Mouse (Mus musculus) adrenal gland, postnatal 4 days (tissue): Measurements from ENCODE around the gene Uevld. TPM values are rescaled to one million over a fixed set of nuclear protein-coding genes. Genes with fewer than 3 reads are reported as not detected.
A peak's percentile ranks its signal among the peaks of the same experiment; 100 is the strongest.
"Not testable (repeated sequence)": the region's sequence is repeated elsewhere in the genome, so short reads cannot be mapped to it uniquely, and the experiment has no call there.

Experiments
- DNase-seq, 2 experiments: peaks; one replicate each; pipeline ENCODE4 v3.0.0; 2021 to 2022; ENCODE audit warnings: low spot score in 2 of 2, mixed read lengths in 2 of 2
- long read RNA-seq, 2 experiments: library from polyadenylated mRNA; stranded (forward); transcript quantifications; one replicate each; pipeline ENCODE4 v2.0.0; 2021
- total RNA-seq, 2 experiments: library from RNA; stranded (reverse); gene quantifications; 2 replicates each; pipeline ENCODE4 v1.2.3; 2021

Uevld gene
- total RNA-seq = 10 to 100 TPM; 22.9 to 23.6 TPM
- long read RNA-seq, experiment 1, full-length matches to known transcripts = 3 of 6 reads
- long read RNA-seq, experiment 1, partial matches to known transcripts = 1 of 6 reads
- long read RNA-seq, experiment 1, other reads (novel, unspliced or antisense) = 2 of 6 reads
- long read RNA-seq, experiment 2, full-length matches to known transcripts = 7 of 14 reads
- long read RNA-seq, experiment 2, partial matches to known transcripts = 1 of 14 reads
- long read RNA-seq, experiment 2, other reads (novel, unspliced or antisense) = 6 of 14 reads

- peak; percentile 93 to 96 for DNase-seq
Observed at GRCm38 (mm10) chr7:46957831-46958691, at the start of gene Uevld. Gene Uevld, minus strand, starts transcription at chr7:46958527.

- DNase-seq = no peak
Observed at GRCm38 (mm10) chr7:47007818-47008167, 49.5 kb upstream of the Uevld start.

GRCm38 (mm10) chr7:47007109-47007780 is 48.9 kb upstream of the Uevld start:
- DNase-seq = no peak

- DNase-seq = no peak
Observed at GRCm38 (mm10) chr7:47003411-47004115, 45.2 kb upstream of the Uevld start.

GRCm38 (mm10) chr7:47001900-47002275 is 43.6 kb upstream of the Uevld start:
- DNase-seq = no peak

- DNase-seq = no peak
Observed at GRCm38 (mm10) chr7:47001125-47001899, 43.0 kb upstream of the Uevld start.

GRCm38 (mm10) chr7:47000644-47000983 is 42.3 kb upstream of the Uevld start:
- no peak for DNase-seq

GRCm38 (mm10) chr7:46999983-47000643 is 41.8 kb upstream of the Uevld start:
- no peak for DNase-seq

- DNase-seq = no peak
Observed at GRCm38 (mm10) chr7:46998942-46999341, 40.6 kb upstream of the Uevld start.

- no peak for DNase-seq
Observed at GRCm38 (mm10) chr7:46997644-46998395, 39.5 kb upstream of the Uevld start.

GRCm38 (mm10) chr7:46997008-46997407 is 38.7 kb upstream of the Uevld start:
- no peak for DNase-seq

GRCm38 (mm10) chr7:46995558-46995957 is 37.2 kb upstream of the Uevld start:
- no peak for DNase-seq

GRCm38 (mm10) chr7:46993079-46993478 is 34.8 kb upstream of the Uevld start:
- DNase-seq = no peak

GRCm38 (mm10) chr7:46989387-46989786 is 31.1 kb upstream of the Uevld start:
- not testable (repeated sequence) for DNase-seq

- DNase-seq = no peak
Observed at GRCm38 (mm10) chr7:46987073-46987472, 28.7 kb upstream of the Uevld start.

- no peak for DNase-seq
Observed at GRCm38 (mm10) chr7:46986646-46987045, 28.3 kb upstream of the Uevld start.

- no peak for DNase-seq
Observed at GRCm38 (mm10) chr7:46985718-46986505, 27.6 kb upstream of the Uevld start.

GRCm38 (mm10) chr7:46983280-46983679 is 25.0 kb upstream of the Uevld start, which contains the start of gene Gm9999:
Gene Gm9999, plus strand, starts transcription at chr7:46983580.
- no peak for DNase-seq
